Mouse (Mus musculus): ENCODE measurements at regions not wholly inside any gene's neighbourhood (a gene's known extent, or its start where the extent isn't known, plus 50 kb on each side); places are given as distances from the start of the nearest gene placed in this dataset.

- TF ChIP-seq CTCF (IDR thresholded peaks at IDR 0.05; ENCODE audit: low read depth, low read length) (no peak), POLR2A (IDR thresholded peaks at IDR 0.05; ENCODE audit: borderline replicate concordance, low read depth, low read length) (no peak)
Measured at GRCm38 (mm10) chr8:34505102-34505501, 393.6 kb upstream of the Gm10131 start.
